Mouse (Mus musculus) megakaryocyte, adult 5-6 weeks (primary cell): ENCODE data around the gene Ifnk. TPM values are rescaled to one million over a fixed set of nuclear protein-coding genes. Genes with fewer than 3 reads are reported as not detected.
A peak's percentile ranks its signal among the peaks of the same experiment; 100 is the strongest.

Source experiments
- ATAC-seq: 2 replicates; pipeline ENCODE4 v1.8.0; 2016; ENCODE audit warnings: mild to moderate bottlenecking, inconsistent platforms; ENCODE audit not compliant: poor library complexity, severe bottlenecking
- total RNA-seq, 2 experiments: library from RNA; stranded (forward) in 1 of 2; stranded (reverse) in 1 of 2; fragments of 153-499, 151-499 nt in 1 of 2; fragments of 221-1000, 200-1000 nt in 1 of 2; gene quantifications; 2 replicates each; pipeline versions ENCODE4 v1.2.3 to v1.2.4; 2015 to 2017

Ifnk gene
- total RNA-seq, 2 experiments from 2014 or later, result not detected

GRCm38 (mm10) chr4:35138077-35138476 is 13.8 kb upstream of the Ifnk start:
- peak; percentile 80 for ATAC-seq

GRCm38 (mm10) chr4:35140317-35140716 is 11.5 kb upstream of the Ifnk start:
- peak; percentile 49 for ATAC-seq

- no peak for ATAC-seq
Observed at GRCm38 (mm10) chr4:35143472-35144102, 8.3 kb upstream of the Ifnk start.

GRCm38 (mm10) chr4:35145726-35146125 is 6.1 kb upstream of the Ifnk start:
- no peak for ATAC-seq

GRCm38 (mm10) chr4:35146597-35146996 is 5.3 kb upstream of the Ifnk start:
- no peak for ATAC-seq

GRCm38 (mm10) chr4:35148326-35148725 is 3.5 kb upstream of the Ifnk start:
- no peak for ATAC-seq

- ATAC-seq, result no peak
Observed at GRCm38 (mm10) chr4:35150706-35151105, 1.1 kb upstream of the Ifnk start.

- no peak for ATAC-seq
Observed at GRCm38 (mm10) chr4:35154051-35154450, 2.2 kb downstream of the Ifnk start.

- peak; percentile 19; the same call in 1 of the 2 replicates for ATAC-seq
Observed at GRCm38 (mm10) chr4:35155132-35155922, 3.5 kb downstream of the Ifnk start.

GRCm38 (mm10) chr4:35156149-35156611 is 4.3 kb downstream of the Ifnk start:
- ATAC-seq, result peak; percentile 70

GRCm38 (mm10) chr4:35156751-35157611 is 5.1 kb downstream of the Ifnk start, which contains the start of gene Mob3b:
Gene Mob3b, minus strand, starts transcription at chr4:35157484.
- ATAC-seq, result peak; percentile 82

- peak; percentile 53 for ATAC-seq
Observed at GRCm38 (mm10) chr4:35157815-35158214, 6.0 kb downstream of the Ifnk start.

- peak; percentile 76 for ATAC-seq
Observed at GRCm38 (mm10) chr4:35165275-35165674, 13.4 kb downstream of the Ifnk start.

GRCm38 (mm10) chr4:35165947-35166346 is 14.1 kb downstream of the Ifnk start:
- ATAC-seq, result peak; percentile 69

GRCm38 (mm10) chr4:35167855-35168254 is 16.0 kb downstream of the Ifnk start:
- ATAC-seq, result no peak

GRCm38 (mm10) chr4:35169571-35170125 is 17.8 kb downstream of the Ifnk start:
- ATAC-seq, result no peak

GRCm38 (mm10) chr4:35172471-35172870 is 20.6 kb downstream of the Ifnk start:
- ATAC-seq, result no peak

GRCm38 (mm10) chr4:35173551-35173950 is 21.7 kb downstream of the Ifnk start:
- ATAC-seq, result no peak

- ATAC-seq, result no peak
Observed at GRCm38 (mm10) chr4:35175566-35175965, 23.7 kb downstream of the Ifnk start.

- ATAC-seq, result no peak
Observed at GRCm38 (mm10) chr4:35177926-35178645, 26.2 kb downstream of the Ifnk start.
